Mouse (Mus musculus) neural tube, embryonic 14.5 days (tissue): Measurements from ENCODE around the gene Trim29. TPM values are rescaled to one million over a fixed set of nuclear protein-coding genes. Genes with fewer than 3 reads are reported as not detected.

Experiments used
- ATAC-seq: fragments of 200-750 bp; cut with Nextera tagmentation; 2 replicates; pipeline ENCODE4 v1.8.0; 2017; ENCODE audit warnings: low read depth, mild to moderate bottlenecking, moderate TSS enrichment, moderate library complexity
- H3K27ac ChIP-seq: fragments of 300-500 bp; sonication (generic); 2 replicates; pipeline ENCODE4 v1.5.1; 2014; ENCODE audit warnings: low read depth, mild to moderate bottlenecking, control low read depth, low read length, moderate library complexity, mixed read lengths
- H3K27me3 ChIP-seq: fragments of 300-500 bp; sonication (generic); 2 replicates; pipeline ENCODE4 v1.6.1; 2014; ENCODE audit warnings: low read length; ENCODE audit not compliant: control insufficient read depth, insufficient read depth
- H3K36me3 ChIP-seq: fragments of 300-500 bp; sonication (generic); 2 replicates; pipeline ENCODE4 v1.6.1; 2014; ENCODE audit warnings: low read length, mixed read lengths; ENCODE audit not compliant: control insufficient read depth, insufficient read depth
- H3K4me1 ChIP-seq: fragments of 300-500 bp; sonication (generic); 2 replicates; pipeline ENCODE4 v1.6.1; 2014; ENCODE audit warnings: low read length; ENCODE audit not compliant: control insufficient read depth, insufficient read depth
- H3K4me2 ChIP-seq: fragments of 300-500 bp; sonication (generic); 2 replicates; pipeline ENCODE4 v1.6.1; 2014; ENCODE audit warnings: mild to moderate bottlenecking, low read depth, low read length, control low read depth
- H3K4me3 ChIP-seq: fragments of 300-500 bp; sonication (generic); 2 replicates; pipeline ENCODE4 v1.5.1; 2014; ENCODE audit warnings: low read depth, low read length, control low read depth, mixed read lengths
- H3K9ac ChIP-seq: fragments of 300-500 bp; sonication (generic); replicated peaks from 2 replicates; pipeline ENCODE4 v1.6.1; 2014; ENCODE audit warnings: low read depth, mild to moderate bottlenecking, control low read depth, low read length, mixed read lengths
- H3K9me3 ChIP-seq: fragments of 300-500 bp; sonication (generic); 2 replicates; pipeline ENCODE4 v1.6.1; 2016; ENCODE audit warnings: low read length; ENCODE audit not compliant: control insufficient read depth
- WGBS: fragments of 180-500 bp; shearing (Covaris S2); extraction: QIAGEN DNeasy Blood & Tissue Kit; methylation state at CpG from one replicate; pipeline ENCODE4 v1.1.7; 2014; 5-methylcytosine and 5-hydroxymethylcytosine counted together
- polyA plus RNA-seq: library from polyadenylated mRNA; unstranded; fragments of >200 nt; fragmentation: Nextera tagmentation; extraction: Ambion mirVana; gene quantifications from 2 replicates; pipeline ENCODE4 v1.2.1, GENCODE M21; 2014

The Trim29 gene
- not detected in 2 replicates for polyA plus RNA-seq

DNA sequence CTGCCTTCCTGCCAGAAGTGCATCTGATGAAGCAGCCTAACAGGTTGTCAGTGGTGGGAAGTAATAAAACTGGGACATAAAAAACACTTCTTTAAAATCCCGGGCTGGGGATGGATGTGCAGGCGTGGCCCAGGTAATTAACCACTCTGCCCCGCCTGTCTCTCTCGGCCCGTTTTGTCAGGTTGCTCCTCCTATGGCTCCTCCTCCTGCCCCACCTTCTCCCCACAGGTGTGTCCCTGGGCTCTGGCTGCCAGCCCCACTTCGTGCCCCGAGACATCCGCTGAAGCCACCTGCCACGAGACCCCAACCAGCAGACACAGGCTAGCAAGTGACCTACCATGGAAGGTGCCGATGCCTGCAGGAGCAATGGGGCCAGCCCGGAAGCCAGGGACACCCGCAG, at the start of gene Trim29:
Gene Trim29, plus strand, starts transcription at position 311 of the 400 bp plus-strand sequence.
- no peak within 1 kb of the TSS for H3K27ac ChIP-seq
- H3K4me1 ChIP-seq: no peaks in the 10 kb centered on the region
- H3K27me3 ChIP-seq: no peaks in the 10 kb centered on the region
- WGBS: 46% methylated on average over 12 of the region's 12 CpGs
- no peak within 1 kb of the TSS for H3K4me2 ChIP-seq
- H3K9ac ChIP-seq: no peak within 1 kb of the TSS
- H3K4me3 ChIP-seq: no peak within 1 kb of the TSS
- no peaks in the 10 kb centered on the region for H3K9me3 ChIP-seq
- no peaks in the 10 kb centered on the region for H3K36me3 ChIP-seq
- ATAC-seq: no peak

DNA sequence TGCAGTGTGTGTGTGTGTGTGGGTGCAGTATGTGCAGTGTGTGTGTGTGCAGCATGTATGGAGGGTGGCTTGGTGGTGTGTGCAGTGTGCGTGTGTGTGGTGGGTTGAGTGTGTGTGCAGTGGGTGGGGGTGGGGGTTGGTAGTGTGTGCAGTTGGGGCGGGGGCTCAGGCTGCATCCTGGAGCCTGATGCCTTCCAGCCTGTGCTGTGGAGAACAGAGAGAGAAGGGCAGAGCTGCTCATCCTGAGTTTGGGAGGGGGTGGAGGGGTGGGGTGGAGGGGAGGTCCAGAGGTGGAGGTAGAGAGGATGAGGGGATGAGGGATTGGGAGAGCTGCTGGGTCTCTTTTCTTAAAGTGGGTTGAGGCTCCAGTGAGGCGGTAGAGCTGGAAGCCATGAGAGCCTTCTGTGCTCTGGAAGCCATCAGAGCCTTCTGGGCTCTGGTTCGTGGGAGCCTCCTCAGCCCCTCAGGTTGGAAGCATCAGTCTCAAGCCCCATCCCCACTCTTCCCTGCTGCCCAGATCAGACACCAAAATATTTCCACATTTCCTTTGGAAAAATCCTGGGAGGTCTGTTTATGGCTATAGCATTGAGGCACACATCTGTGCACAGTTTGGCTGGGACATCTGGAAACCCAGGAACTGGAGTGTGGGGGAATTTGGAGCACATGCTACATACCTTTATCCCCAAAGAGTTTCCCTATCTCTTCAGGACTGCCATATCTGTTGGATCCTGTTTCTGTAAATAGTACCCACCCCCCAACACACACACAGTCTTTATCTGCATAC, 49.3 kb upstream of the Trim29 start:
- 46% methylated on average over 4 of the region's 4 CpGs for WGBS
- no peaks in the 10 kb centered on the region for H3K4me1 ChIP-seq
- H3K9me3 ChIP-seq: no peaks in the 10 kb centered on the region
- H3K36me3 ChIP-seq: no peaks in the 10 kb centered on the region
- H3K27me3 ChIP-seq: no peaks in the 10 kb centered on the region
- peak; percentile 41; the same call in 1 of the 2 replicates for ATAC-seq
- H3K4me3 ChIP-seq: no peak overlapping the region
- H3K4me2 ChIP-seq: no peak overlapping the region
- peak overlapping the region; percentile 52 for H3K27ac ChIP-seq
- H3K9ac ChIP-seq: no peak overlapping the region

DNA sequence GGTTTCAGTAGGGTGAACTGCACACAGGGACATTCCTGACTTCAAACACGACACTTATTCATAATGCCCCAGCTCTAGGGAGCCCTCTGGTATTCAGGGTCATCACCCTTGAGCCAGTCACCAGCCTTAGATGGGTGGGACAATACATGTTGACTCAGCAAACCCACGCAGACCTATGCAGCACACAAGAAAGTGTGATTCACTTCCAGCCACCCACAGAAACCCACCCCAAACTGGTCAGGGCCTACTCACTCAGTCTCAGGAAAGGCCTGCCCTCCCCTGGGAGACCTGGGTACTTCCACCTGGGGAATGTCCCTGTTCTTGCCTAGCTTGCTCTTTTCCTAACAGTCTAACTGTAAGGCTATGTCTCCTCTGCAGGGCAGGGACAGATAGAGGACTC, 48.7 kb upstream of the Trim29 start:
- H3K4me1 ChIP-seq: no peaks in the 10 kb centered on the region
- no peak overlapping the region for H3K9ac ChIP-seq
- H3K4me2 ChIP-seq: no peak overlapping the region
- H3K9me3 ChIP-seq: no peaks in the 10 kb centered on the region
- WGBS: 45% methylated on average over 2 of the region's 2 CpGs
- H3K27me3 ChIP-seq: no peaks in the 10 kb centered on the region
- H3K4me3 ChIP-seq: no peak overlapping the region
- H3K36me3 ChIP-seq: no peaks in the 10 kb centered on the region
- ATAC-seq: no peak
- H3K27ac ChIP-seq: no peak overlapping the region

GRCm38 (mm10) chr9:43262390-43262789, 48.3 kb upstream of the Trim29 start:
- no peaks in the 10 kb centered on the region for H3K4me1 ChIP-seq
- H3K9me3 ChIP-seq: no peaks in the 10 kb centered on the region
- H3K36me3 ChIP-seq: no peaks in the 10 kb centered on the region
- ATAC-seq: no peak
- 51% methylated on average over 4 of the region's 4 CpGs for WGBS
- no peak overlapping the region for H3K4me2 ChIP-seq
- H3K27me3 ChIP-seq: no peaks in the 10 kb centered on the region
- no peak overlapping the region for H3K9ac ChIP-seq
- H3K27ac ChIP-seq: no peak overlapping the region
- no peak overlapping the region for H3K4me3 ChIP-seq

DNA sequence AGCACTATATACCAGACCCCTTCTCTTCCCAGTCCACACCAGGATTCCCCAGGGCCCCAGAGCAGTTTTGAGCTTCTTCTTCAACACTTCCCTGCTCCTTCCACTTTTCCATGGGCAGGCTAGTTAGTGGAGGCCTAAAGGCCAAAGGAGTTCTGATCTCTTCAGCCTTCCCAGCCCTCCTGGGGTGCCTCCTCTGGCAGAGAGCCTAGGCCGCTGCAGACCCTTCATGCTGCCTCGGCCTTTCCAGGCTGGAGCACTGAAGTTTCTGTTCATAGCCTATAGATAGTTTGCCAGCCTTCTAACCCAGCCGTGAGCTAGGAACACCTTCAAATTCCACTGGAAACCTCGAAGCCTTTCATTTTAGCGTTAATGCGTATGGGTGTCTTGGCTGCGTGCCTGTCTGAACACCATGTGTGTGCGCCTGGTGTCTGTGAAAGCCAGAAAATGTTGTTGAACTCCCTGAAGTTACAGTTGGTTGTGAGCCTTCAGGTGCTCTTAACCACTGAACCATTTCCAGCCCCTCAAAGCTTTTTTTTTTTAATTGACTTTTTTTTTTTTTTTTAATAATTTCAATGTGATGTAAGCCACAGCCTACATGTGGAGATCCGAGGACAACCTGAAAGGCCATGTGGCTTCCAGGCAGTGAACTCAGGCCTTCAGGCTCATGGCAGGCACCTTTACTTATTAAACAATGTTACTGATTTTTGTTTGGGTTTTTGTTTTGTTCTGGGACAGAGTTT, 47.7 kb upstream of the Trim29 start:
- Histone ChIP-seq H3K9me3 (no peaks in the 10 kb centered on the region), H3K27ac (no peak overlapping the region; the same call in 1 of the 2 replicates)
- 68% methylated on average over 9 of the region's 9 CpGs for WGBS

GRCm38 (mm10) chr9:43263946-43264451, 46.6 kb upstream of the Trim29 start:
- no peak overlapping the region for H3K27ac ChIP-seq
- no peak overlapping the region for H3K4me3 ChIP-seq
- H3K36me3 ChIP-seq: no peaks in the 10 kb centered on the region
- no peaks in the 10 kb centered on the region for H3K4me1 ChIP-seq
- WGBS: 15% methylated on average over 11 of the region's 11 CpGs
- H3K27me3 ChIP-seq: no peaks in the 10 kb centered on the region
- no peak overlapping the region for H3K4me2 ChIP-seq
- no peaks in the 10 kb centered on the region for H3K9me3 ChIP-seq
- ATAC-seq: no peak
- no peak overlapping the region for H3K9ac ChIP-seq

More for the DNA sequence above, 47.7 kb upstream of the Trim29 start:
- H3K9ac ChIP-seq: no peak overlapping the region
- ATAC-seq: no peak
- H3K4me1 ChIP-seq: no peaks in the 10 kb centered on the region
- H3K4me3 ChIP-seq: no peak overlapping the region
- H3K36me3 ChIP-seq: no peaks in the 10 kb centered on the region
- no peak overlapping the region for H3K4me2 ChIP-seq
- H3K27me3 ChIP-seq: no peaks in the 10 kb centered on the region

- WGBS: 44% methylated on average over 9 of the region's 9 CpGs
- H3K9me3 ChIP-seq: no peaks in the 10 kb centered on the region
- H3K4me3 ChIP-seq: no peak overlapping the region
- H3K4me1 ChIP-seq: no peaks in the 10 kb centered on the region
- H3K36me3 ChIP-seq: no peaks in the 10 kb centered on the region
- no peak overlapping the region for H3K27ac ChIP-seq
- peaks cover 6% of the 10 kb centered on the region for H3K27me3 ChIP-seq
- H3K9ac ChIP-seq: no peak overlapping the region
- no peak overlapping the region for H3K4me2 ChIP-seq
- no peak for ATAC-seq
These were observed 45.5 kb upstream of the Trim29 start for GRCm38 (mm10) chr9:43265194-43265593.

DNA sequence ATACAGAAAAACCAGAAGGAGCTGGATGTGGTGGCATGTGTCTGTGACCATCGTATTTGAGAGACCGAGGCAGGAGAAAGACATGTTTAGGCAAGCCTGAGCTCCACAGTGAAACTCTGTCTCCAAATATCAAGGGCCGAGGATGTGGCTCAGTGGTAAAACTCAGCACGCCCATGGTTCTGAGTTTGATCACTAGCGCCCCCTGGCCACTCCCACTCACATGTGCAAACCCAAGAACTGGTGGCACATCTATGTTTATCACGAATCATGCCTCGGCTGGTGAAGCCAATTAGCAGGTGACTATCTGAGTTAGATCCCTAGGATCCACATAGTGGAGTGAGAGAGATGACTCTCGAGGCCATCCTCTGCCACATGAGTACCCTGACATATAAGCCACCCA, 43.3 kb upstream of the Trim29 start:
- ATAC-seq: no peak
- H3K9ac ChIP-seq: no peak overlapping the region
- peaks cover 26% of the 10 kb centered on the region for H3K27me3 ChIP-seq
- H3K4me1 ChIP-seq: 0 out of 2 replicates have a peak, but pooled peaks cover 4% of the 10 kb centered on the region
- no peaks in the 10 kb centered on the region for H3K9me3 ChIP-seq
- no peak overlapping the region for H3K27ac ChIP-seq
- no peak overlapping the region for H3K4me3 ChIP-seq
- WGBS: 86% methylated on average over 8 of the region's 8 CpGs
- no peak overlapping the region for H3K4me2 ChIP-seq
- H3K36me3 ChIP-seq: no peaks in the 10 kb centered on the region

DNA sequence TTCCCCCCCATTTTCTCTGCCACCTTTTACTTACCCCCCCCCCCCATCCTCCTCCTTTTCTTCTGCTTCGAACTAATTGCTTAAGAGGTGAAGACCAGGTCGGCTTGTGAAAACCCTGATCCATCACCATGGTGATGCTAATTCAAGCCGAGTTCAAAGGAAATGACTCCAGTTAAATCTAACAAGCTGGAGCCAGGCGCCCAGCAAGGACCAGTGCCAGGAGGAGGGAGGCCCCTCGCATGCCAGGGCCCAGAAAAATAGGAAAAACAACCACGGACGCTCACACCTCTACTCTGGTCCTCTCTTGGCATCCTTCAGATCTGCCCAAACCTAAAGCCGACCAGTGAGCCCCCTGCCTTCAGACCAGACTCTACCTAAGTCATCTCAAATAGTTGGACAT, 41.5 kb upstream of the Trim29 start:
- Histone ChIP-seq H3K4me3 (no peak overlapping the region), H3K27ac (no peak overlapping the region), H3K4me2 (no peak overlapping the region), H3K9ac (no peak overlapping the region), H3K9me3 (no peaks in the 10 kb centered on the region), H3K4me1 (0 out of 2 replicates have a peak, but pooled peaks cover 4% of the 10 kb centered on the region), H3K27me3 (peaks cover 27% of the 10 kb centered on the region), H3K36me3 (no peaks in the 10 kb centered on the region)
- ATAC-seq: no peak
- WGBS: 9% methylated on average over 8 of the region's 8 CpGs
